Mouse (Mus musculus): ENCODE data around the gene Tbc1d1.

Gene Tbc1d1

GRCm38 (mm10) chr5:64241867-64242266 is 85.8 kb downstream of the Tbc1d1 start:
- no peak for DNase-seq

- DNase-seq, result no peak
Observed at GRCm38 (mm10) chr5:64242795-64243455, 86.8 kb downstream of the Tbc1d1 start.

GRCm38 (mm10) chr5:64243666-64244065 is 87.6 kb downstream of the Tbc1d1 start:
- DNase-seq, result no peak

GRCm38 (mm10) chr5:64244283-64244682 is 88.2 kb downstream of the Tbc1d1 start:
- DNase-seq, result no peak

GRCm38 (mm10) chr5:64244745-64245144 is 88.6 kb downstream of the Tbc1d1 start:
- no peak for DNase-seq

GRCm38 (mm10) chr5:64251435-64251834 is 95.3 kb downstream of the Tbc1d1 start:
- no peak for DNase-seq

GRCm38 (mm10) chr5:64254278-64254677 is 98.2 kb downstream of the Tbc1d1 start:
- no peak for DNase-seq

- no peak for DNase-seq
Observed at GRCm38 (mm10) chr5:64254988-64255387, 98.9 kb downstream of the Tbc1d1 start.

- DNase-seq, result no peak
Observed at GRCm38 (mm10) chr5:64263348-64263747, 107.2 kb downstream of the Tbc1d1 start.

GRCm38 (mm10) chr5:64263898-64264478 is 107.9 kb downstream of the Tbc1d1 start:
- no peak for DNase-seq

GRCm38 (mm10) chr5:64265145-64265544 is 109.0 kb downstream of the Tbc1d1 start:
- no peak for DNase-seq

- no peak for DNase-seq
Observed at GRCm38 (mm10) chr5:64265906-64266305, 109.8 kb downstream of the Tbc1d1 start.

- no peak for DNase-seq
Observed at GRCm38 (mm10) chr5:64266534-64266933, 110.4 kb downstream of the Tbc1d1 start.

GRCm38 (mm10) chr5:64267279-64267678 is 111.2 kb downstream of the Tbc1d1 start:
- DNase-seq, result no peak

- no peak for DNase-seq
Observed at GRCm38 (mm10) chr5:64269669-64270068, 113.6 kb downstream of the Tbc1d1 start.

GRCm38 (mm10) chr5:64273517-64273916 is 117.4 kb downstream of the Tbc1d1 start:
- no peak for DNase-seq

GRCm38 (mm10) chr5:64274296-64274695 is 118.2 kb downstream of the Tbc1d1 start:
- DNase-seq, result no peak

GRCm38 (mm10) chr5:64274738-64275451 is 118.8 kb downstream of the Tbc1d1 start:
- no peak for DNase-seq

GRCm38 (mm10) chr5:64277646-64278191 is 121.6 kb downstream of the Tbc1d1 start:
- no peak for DNase-seq

- no peak for DNase-seq
Observed at GRCm38 (mm10) chr5:64279668-64280067, 123.6 kb downstream of the Tbc1d1 start.

GRCm38 (mm10) chr5:64280191-64280590 is 124.1 kb downstream of the Tbc1d1 start:
- no peak for DNase-seq

GRCm38 (mm10) chr5:64280613-64281012 is 124.5 kb downstream of the Tbc1d1 start:
- no peak for DNase-seq

- no peak for DNase-seq
Observed at GRCm38 (mm10) chr5:64281674-64282073, 125.6 kb downstream of the Tbc1d1 start.

GRCm38 (mm10) chr5:64282594-64282993 is 126.5 kb downstream of the Tbc1d1 start:
- DNase-seq, result no peak
